Mouse (Mus musculus) lung, embryonic 14.5 days (tissue): ENCODE measurements at regions not wholly inside any gene's neighbourhood (a gene's known extent, or its start where the extent isn't known, plus 50 kb on each side); places are given as distances from the start of the nearest gene placed in this dataset.

Experiments used
- ATAC-seq: fragments of 200-750 bp; cut with Nextera tagmentation; 2 replicates; pipeline ENCODE4 v1.8.0; 2017; ENCODE audit warnings: mild to moderate bottlenecking, moderate TSS enrichment, moderate library complexity; ENCODE audit not compliant: insufficient read depth
- DNase-seq: peaks from one replicate; pipeline ENCODE4 v3.0.0-alpha.2; 2015
- H3K27ac ChIP-seq: fragments of 300-500 bp; sonication (generic); 2 replicates; pipeline ENCODE4 v1.5.1; 2014; ENCODE audit warnings: low read depth, mild to moderate bottlenecking, moderate library complexity
- H3K27me3 ChIP-seq: fragments of 300-500 bp; sonication (generic); 2 replicates; pipeline ENCODE4 v1.6.1; 2014; ENCODE audit warnings: low read length, control low read depth; ENCODE audit not compliant: insufficient read depth
- H3K36me3 ChIP-seq: fragments of 300-500 bp; sonication (generic); 2 replicates; pipeline ENCODE4 v1.6.1; 2014; ENCODE audit warnings: control low read depth; ENCODE audit not compliant: insufficient read depth
- H3K4me1 ChIP-seq: fragments of 300-500 bp; sonication (generic); 2 replicates; pipeline ENCODE4 v1.6.1; 2014; ENCODE audit warnings: antibody characterized with exemption, control low read depth; ENCODE audit not compliant: insufficient read depth
- H3K4me2 ChIP-seq: fragments of 300-500 bp; sonication (generic); 2 replicates; pipeline ENCODE4 v1.6.1; 2014; ENCODE audit warnings: mild to moderate bottlenecking
- H3K4me3 ChIP-seq: fragments of 300-500 bp; sonication (generic); 2 replicates; pipeline ENCODE4 v1.5.1; 2014; ENCODE audit warnings: low read depth, low read length
- H3K9ac ChIP-seq: fragments of 300-500 bp; sonication (generic); 2 replicates; pipeline ENCODE4 v1.6.1; 2014
- H3K9me3 ChIP-seq: fragments of 300-500 bp; sonication (generic); 2 replicates; pipeline ENCODE4 v1.6.1; 2016; ENCODE audit warnings: low read depth, low read length, control low read depth
- CTCF ChIP-seq: IDR thresholded peaks from 2 replicates; pipeline ENCODE4 v1.5.1; 2016; ENCODE audit warnings: antibody characterized with exemption, low read depth
- WGBS: fragments of 180-500 bp; shearing (Covaris S2); extraction: QIAGEN DNeasy Blood & Tissue Kit; methylation state at CpG from one replicate; pipeline ENCODE4 v1.1.7; 2014; 5-methylcytosine and 5-hydroxymethylcytosine counted together

- no peak overlapping the region for H3K27ac ChIP-seq
- ATAC-seq, result no peak
- H3K4me2 ChIP-seq, result no peak overlapping the region
- no peaks in the 10 kb centered on the region for H3K4me1 ChIP-seq
- no peaks in the 10 kb centered on the region for H3K9me3 ChIP-seq
- H3K9ac ChIP-seq, result no peak overlapping the region
- H3K36me3 ChIP-seq, result no peaks in the 10 kb centered on the region
- TF ChIP-seq CTCF, result no peak
- no peak overlapping the region for H3K4me3 ChIP-seq
- DNase-seq, result no peak
- no peaks in the 10 kb centered on the region for H3K27me3 ChIP-seq
- WGBS, result 90% methylated on average over 3 of the region's 3 CpGs
Measured at GRCm38 (mm10) chr8:65443266-65443665, 174.4 kb upstream of the March1 start.

GRCm38 (mm10) chr8:65420870-65421269 lies 196.8 kb upstream of the March1 start:
- no peak overlapping the region for H3K27ac ChIP-seq
- no peaks in the 10 kb centered on the region for H3K9me3 ChIP-seq
- 78% methylated on average over 6 of the region's 6 CpGs for WGBS
- DNase-seq, result no peak
- H3K4me1 ChIP-seq, result no peaks in the 10 kb centered on the region
- H3K9ac ChIP-seq, result no peak overlapping the region
- no peak for ATAC-seq
- H3K4me3 ChIP-seq, result no peak overlapping the region
- TF ChIP-seq CTCF, result no peak
- H3K27me3 ChIP-seq, result no peaks in the 10 kb centered on the region
- H3K36me3 ChIP-seq, result no peaks in the 10 kb centered on the region
- H3K4me2 ChIP-seq, result no peak overlapping the region

GRCm38 (mm10) chr8:65417897-65418296 lies 199.8 kb upstream of the March1 start:
- Histone ChIP-seq H3K36me3 (no peaks in the 10 kb centered on the region), H3K27ac (no peak overlapping the region), H3K4me2 (no peak overlapping the region), H3K4me1 (no peaks in the 10 kb centered on the region), H3K27me3 (no peaks in the 10 kb centered on the region), H3K9me3 (no peaks in the 10 kb centered on the region), H3K9ac (no peak overlapping the region), H3K4me3 (no peak overlapping the region)
- DNase-seq, result no peak
- no peak for TF ChIP-seq CTCF
- 83% methylated on average over 2 of the region's 2 CpGs for WGBS
- ATAC-seq, result no peak

DNA sequence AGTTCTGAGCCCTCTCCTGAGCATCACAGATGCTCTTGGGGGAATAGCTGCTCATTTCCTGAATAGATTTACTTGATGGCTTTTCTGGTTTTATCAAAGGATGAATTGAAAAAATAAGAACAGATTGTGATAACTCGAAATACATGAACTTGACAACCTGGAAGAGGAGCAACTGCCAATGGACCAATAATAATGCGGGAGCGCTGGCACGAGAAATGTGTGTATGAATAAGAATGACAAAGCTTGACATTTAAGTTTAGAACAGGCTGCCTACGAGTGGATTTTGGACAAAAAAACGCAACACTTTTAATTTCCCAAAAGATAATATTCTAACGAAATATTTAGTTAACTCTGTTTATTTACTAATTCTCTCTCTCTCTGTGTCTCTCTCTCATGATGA lies 203.5 kb upstream of the March1 start:
- WGBS, result 79% methylated on average over 7 of the region's 7 CpGs
- H3K36me3 ChIP-seq, result no peaks in the 10 kb centered on the region
- no peak overlapping the region for H3K27ac ChIP-seq
- ATAC-seq (no peak), DNase-seq (no peak)
- H3K4me1 ChIP-seq, result no peaks in the 10 kb centered on the region
- no peaks in the 10 kb centered on the region for H3K27me3 ChIP-seq
- no peak for TF ChIP-seq CTCF
- no peak overlapping the region for H3K4me3 ChIP-seq
- no peak overlapping the region for H3K4me2 ChIP-seq
- no peaks in the 10 kb centered on the region for H3K9me3 ChIP-seq
- no peak overlapping the region for H3K9ac ChIP-seq

DNA sequence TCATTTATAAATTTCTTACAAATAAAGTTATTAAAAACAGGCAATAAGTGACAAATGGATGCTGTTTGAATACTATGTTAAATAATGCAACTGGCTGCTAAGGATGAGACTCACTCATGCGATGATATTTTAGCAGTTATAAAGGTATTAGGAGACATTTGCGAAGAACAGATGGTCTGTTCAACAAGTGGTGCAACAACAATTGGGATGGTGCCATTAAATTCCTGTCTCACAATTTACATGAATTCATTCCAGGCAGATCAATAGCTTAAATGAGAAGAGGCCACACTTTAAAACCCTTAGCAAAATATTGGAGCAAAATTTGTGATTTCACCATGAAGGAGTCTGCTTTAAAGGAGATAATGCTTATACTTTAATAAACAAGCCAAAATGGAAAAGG lies 205.4 kb upstream of the March1 start:
- 83% methylated on average over 2 of the region's 2 CpGs for WGBS
- Histone ChIP-seq H3K36me3 (no peaks in the 10 kb centered on the region), H3K4me2 (no peak overlapping the region), H3K27me3 (no peaks in the 10 kb centered on the region), H3K9ac (no peak overlapping the region), H3K9me3 (no peaks in the 10 kb centered on the region), H3K4me1 (no peaks in the 10 kb centered on the region), H3K4me3 (no peak overlapping the region), H3K27ac (no peak overlapping the region)
- ATAC-seq (no peak), DNase-seq (no peak)
- no peak for TF ChIP-seq CTCF

DNA sequence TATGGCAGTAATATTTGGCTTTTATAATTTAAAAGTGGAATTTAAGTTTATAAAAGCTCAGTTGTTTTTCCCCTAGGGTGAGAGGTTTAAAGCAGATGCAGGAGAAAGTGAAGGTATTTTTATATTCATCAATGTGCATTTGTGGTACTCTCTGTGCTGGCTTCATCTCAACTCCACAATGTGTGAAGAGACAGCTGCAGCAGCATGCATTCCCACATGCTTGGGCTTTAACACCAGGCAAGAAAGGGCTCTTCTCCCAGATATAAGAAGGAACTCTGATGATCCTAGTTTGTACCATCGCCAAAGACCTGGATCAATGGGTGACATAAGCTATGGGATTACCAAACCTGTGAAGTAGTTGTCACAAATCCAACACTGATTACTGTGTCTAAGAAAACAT lies 221.9 kb upstream of the March1 start:
- Histone ChIP-seq H3K9me3 (no peaks in the 10 kb centered on the region), H3K4me1 (no peaks in the 10 kb centered on the region), H3K27ac (no peak overlapping the region), H3K36me3 (no peaks in the 10 kb centered on the region), H3K9ac (no peak overlapping the region), H3K4me3 (no peak overlapping the region), H3K27me3 (no peaks in the 10 kb centered on the region), H3K4me2 (no peak overlapping the region)
- ATAC-seq (no peak), DNase-seq (no peak)
- no peak for TF ChIP-seq CTCF
- WGBS, result 81% methylated on average over 1 of the region's 1 CpGs

GRCm38 (mm10) chr8:65355990-65356389 lies 226.6 kb upstream of the BC030870 start:
- Histone ChIP-seq H3K9me3 (no peaks in the 10 kb centered on the region), H3K4me1 (no peaks in the 10 kb centered on the region), H3K4me3 (no peak overlapping the region), H3K4me2 (no peak overlapping the region), H3K36me3 (no peaks in the 10 kb centered on the region), H3K27me3 (no peaks in the 10 kb centered on the region), H3K9ac (no peak overlapping the region), H3K27ac (no peak overlapping the region)
- no peak for TF ChIP-seq CTCF
- DNase-seq, result no peak
- 40% methylated on average over 2 of the region's 2 CpGs for WGBS
- ATAC-seq, result no peak

DNA sequence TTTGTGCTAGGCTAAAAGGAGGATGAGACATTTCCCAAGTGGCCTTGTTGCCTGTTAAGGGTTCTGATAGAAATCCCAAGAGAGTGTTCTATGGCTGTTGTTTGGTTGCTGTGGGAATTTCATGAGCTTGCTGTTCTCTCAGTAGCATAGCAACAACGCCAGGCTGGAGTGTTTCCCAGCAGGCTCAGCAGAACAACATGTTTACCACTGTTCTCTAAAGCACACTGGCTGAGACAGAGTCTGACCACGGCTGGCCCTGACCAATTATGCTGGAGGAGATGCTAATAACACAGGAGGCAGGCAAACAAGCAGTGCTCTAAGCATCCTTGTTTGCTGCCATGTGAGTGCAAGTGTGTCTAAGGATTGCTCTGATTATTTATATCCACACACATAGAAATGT lies 220.0 kb upstream of the BC030870 start:
- no peak for TF ChIP-seq CTCF
- WGBS, result 55% methylated on average over 2 of the region's 2 CpGs
- DNase-seq, result no peak

More for the DNA sequence above, 220.0 kb upstream of the BC030870 start:
- no peak overlapping the region for H3K27ac ChIP-seq
- no peak for ATAC-seq
- no peaks in the 10 kb centered on the region for H3K36me3 ChIP-seq
- H3K27me3 ChIP-seq, result no peaks in the 10 kb centered on the region
- H3K4me1 ChIP-seq, result no peaks in the 10 kb centered on the region
- H3K4me2 ChIP-seq, result no peak overlapping the region
- H3K9ac ChIP-seq, result no peak overlapping the region
- H3K9me3 ChIP-seq, result no peaks in the 10 kb centered on the region
- H3K4me3 ChIP-seq, result no peak overlapping the region
